Mouse (Mus musculus) stomach, embryonic 16.5 days (tissue): ENCODE measurements around the gene Cradd. TPM values are rescaled to one million over a fixed set of nuclear protein-coding genes. Genes with fewer than 3 reads are reported as not detected.

ENCODE experiments used
- ATAC-seq: fragments of 200-750 bp; cut with Nextera tagmentation; 2 replicates; pipeline ENCODE4 v1.8.0; 2017; ENCODE audit warnings: moderate number of reproducible peaks, moderate TSS enrichment; ENCODE audit not compliant: insufficient read depth, low FRiP score
- H3K27ac ChIP-seq: fragments of 300-500 bp; sonication (generic); 2 replicates; pipeline ENCODE4 v1.5.1; 2014; ENCODE audit warnings: low read length
- H3K27me3 ChIP-seq: fragments of 300-500 bp; sonication (generic); 2 replicates; pipeline ENCODE4 v1.6.1; 2014; ENCODE audit warnings: low read length, control low read depth, mixed read lengths; ENCODE audit not compliant: control insufficient read depth, insufficient read depth
- H3K36me3 ChIP-seq: fragments of 300-500 bp; sonication (generic); 2 replicates; pipeline ENCODE4 v1.6.1; 2014; ENCODE audit warnings: low read length; ENCODE audit not compliant: control insufficient read depth, insufficient read depth
- H3K4me1 ChIP-seq: fragments of 300-500 bp; sonication (generic); 2 replicates; pipeline ENCODE4 v1.6.1; 2014; ENCODE audit warnings: low read length, control low read depth, mixed read lengths; ENCODE audit not compliant: control insufficient read depth, insufficient read depth
- H3K4me2 ChIP-seq: fragments of 300-500 bp; sonication (generic); 2 replicates; pipeline ENCODE4 v1.6.1; 2014; ENCODE audit warnings: low read depth, low read length, mixed read lengths
- H3K4me3 ChIP-seq: fragments of 300-500 bp; sonication (generic); replicated peaks from 2 replicates; pipeline ENCODE4 v1.5.1; 2014; ENCODE audit warnings: mild to moderate bottlenecking, low read length
- H3K9ac ChIP-seq: fragments of 300-500 bp; sonication (generic); 2 replicates; pipeline ENCODE4 v1.6.1; 2014; ENCODE audit warnings: low read length
- H3K9me3 ChIP-seq: fragments of 300-500 bp; sonication (generic); replicated peaks from 2 replicates; pipeline ENCODE4 v1.6.1; 2016; ENCODE audit warnings: low read length, control low read depth; ENCODE audit not compliant: control insufficient read depth
- WGBS: fragments of 180-500 bp; shearing (Covaris S2); extraction: QIAGEN DNeasy Blood & Tissue Kit; methylation state at CpG from one replicate; pipeline ENCODE4 v1.1.7; 2014; 5-methylcytosine and 5-hydroxymethylcytosine counted together
- polyA plus RNA-seq: library from polyadenylated mRNA; unstranded; fragments of >200 nt; fragmentation: Nextera tagmentation; extraction: Ambion mirVana; gene quantifications from 2 replicates; pipeline ENCODE4 v1.2.1, GENCODE M21; 2015

Gene Cradd
- 9.8 and 10.7 TPM in 2 replicates for polyA plus RNA-seq

GRCm38 (mm10) chr10:95323393-95324277, at the start of gene Cradd:
Gene Cradd, minus strand, starts transcription at chr10:95324133.
- no peaks in the 10 kb centered on the region for H3K36me3 ChIP-seq
- H3K4me3 ChIP-seq: peak within 1 kb of the TSS; percentile 77
- no peaks in the 10 kb centered on the region for H3K27me3 ChIP-seq
- under 1% methylated on average over 51 of the region's 51 CpGs for WGBS
- H3K4me2 ChIP-seq: peak within 1 kb of the TSS; percentile 88
- H3K9me3 ChIP-seq: no peaks in the 10 kb centered on the region
- peak within 1 kb of the TSS; percentile 97 for H3K27ac ChIP-seq
- H3K9ac ChIP-seq: peak within 1 kb of the TSS; percentile 89
- ATAC-seq: peak; percentile 92
- peaks cover 16% of the 10 kb centered on the region for H3K4me1 ChIP-seq

GRCm38 (mm10) chr10:95373340-95373739, 49.4 kb upstream of the Cradd start:
- H3K9me3 ChIP-seq: no peaks in the 10 kb centered on the region
- WGBS: 90% methylated on average over 6 of the region's 6 CpGs
- no peak overlapping the region for H3K27ac ChIP-seq
- no peak overlapping the region for H3K4me3 ChIP-seq
- H3K9ac ChIP-seq: no peak overlapping the region
- no peaks in the 10 kb centered on the region for H3K36me3 ChIP-seq
- ATAC-seq: no peak
- H3K4me2 ChIP-seq: no peak overlapping the region
- no peaks in the 10 kb centered on the region for H3K27me3 ChIP-seq
- H3K4me1 ChIP-seq: no peaks in the 10 kb centered on the region

DNA sequence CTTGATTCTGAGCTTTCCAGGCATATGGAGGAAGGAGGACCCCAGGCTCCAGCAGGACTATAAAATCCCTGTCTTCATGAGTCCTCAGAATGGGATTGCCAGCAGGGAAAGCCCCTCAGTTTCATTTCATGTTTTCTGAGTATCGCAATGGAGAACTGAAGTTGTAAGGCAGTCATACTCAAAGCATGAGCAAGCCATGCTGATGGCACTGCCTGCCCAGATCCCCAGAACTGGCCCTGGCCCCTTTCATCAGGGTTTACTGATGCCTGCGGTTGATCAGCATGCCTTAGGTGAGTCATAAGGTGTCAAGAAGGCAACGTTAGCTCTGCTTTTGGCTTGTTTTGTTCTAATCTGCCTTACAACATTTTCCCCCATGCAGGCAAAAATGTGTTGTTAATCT, 48.0 kb upstream of the Cradd start:
- H3K27me3 ChIP-seq: no peaks in the 10 kb centered on the region
- no peak overlapping the region for H3K4me3 ChIP-seq
- H3K4me2 ChIP-seq: no peak overlapping the region
- no peak overlapping the region for H3K9ac ChIP-seq
- ATAC-seq: no peak
- no peaks in the 10 kb centered on the region for H3K4me1 ChIP-seq
- H3K36me3 ChIP-seq: no peaks in the 10 kb centered on the region
- WGBS: 80% methylated on average over 3 of the region's 3 CpGs
- H3K27ac ChIP-seq: no peak overlapping the region
- H3K9me3 ChIP-seq: no peaks in the 10 kb centered on the region

GRCm38 (mm10) chr10:95369190-95369589, 45.3 kb upstream of the Cradd start:
- H3K4me1 ChIP-seq: no peaks in the 10 kb centered on the region
- no peak for ATAC-seq
- no peak overlapping the region for H3K9ac ChIP-seq
- H3K9me3 ChIP-seq: no peaks in the 10 kb centered on the region
- no peak overlapping the region for H3K27ac ChIP-seq
- no peak overlapping the region for H3K4me3 ChIP-seq
- H3K27me3 ChIP-seq: no peaks in the 10 kb centered on the region
- H3K36me3 ChIP-seq: no peaks in the 10 kb centered on the region
- no peak overlapping the region for H3K4me2 ChIP-seq

GRCm38 (mm10) chr10:95368151-95368550, 44.2 kb upstream of the Cradd start:
- no peak overlapping the region for H3K9ac ChIP-seq
- no peaks in the 10 kb centered on the region for H3K4me1 ChIP-seq
- no peaks in the 10 kb centered on the region for H3K27me3 ChIP-seq
- no peak for ATAC-seq
- H3K9me3 ChIP-seq: no peaks in the 10 kb centered on the region
- H3K4me2 ChIP-seq: no peak overlapping the region
- WGBS: 86% methylated on average over 14 of the region's 14 CpGs
- no peaks in the 10 kb centered on the region for H3K36me3 ChIP-seq
- no peak overlapping the region for H3K27ac ChIP-seq
- no peak overlapping the region for H3K4me3 ChIP-seq

GRCm38 (mm10) chr10:95367661-95368089, 43.7 kb upstream of the Cradd start:
- ATAC-seq: no peak
- no peak overlapping the region for H3K27ac ChIP-seq
- H3K9me3 ChIP-seq: no peaks in the 10 kb centered on the region
- H3K27me3 ChIP-seq: no peaks in the 10 kb centered on the region
- H3K4me3 ChIP-seq: no peak overlapping the region
- H3K4me2 ChIP-seq: no peak overlapping the region
- no peaks in the 10 kb centered on the region for H3K4me1 ChIP-seq
- H3K9ac ChIP-seq: no peak overlapping the region
- 76% methylated on average over 9 of the region's 9 CpGs for WGBS
- H3K36me3 ChIP-seq: no peaks in the 10 kb centered on the region

DNA sequence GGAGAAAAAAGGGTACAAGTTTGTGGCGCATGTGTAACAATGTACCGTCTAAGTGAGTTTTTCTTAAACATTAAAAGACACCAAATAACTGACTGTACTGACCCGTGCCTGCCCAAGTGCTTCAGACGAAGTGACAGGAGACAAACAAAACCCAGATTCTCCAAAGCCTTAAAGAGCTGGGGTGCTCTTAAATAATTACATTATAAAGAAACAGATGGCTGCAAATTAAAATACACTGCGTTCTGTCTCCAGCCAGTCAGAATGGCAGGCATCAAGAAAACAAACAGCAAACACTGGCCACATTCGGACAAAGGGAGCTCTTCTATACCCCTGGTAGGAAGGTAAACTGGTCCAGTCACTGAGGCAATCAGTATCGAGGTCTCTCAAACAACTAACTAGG, 43.3 kb upstream of the Cradd start:
- H3K4me1 ChIP-seq: no peaks in the 10 kb centered on the region
- H3K9me3 ChIP-seq: no peaks in the 10 kb centered on the region
- no peak overlapping the region for H3K9ac ChIP-seq
- WGBS: 62% methylated on average over 7 of the region's 7 CpGs
- no peak overlapping the region for H3K4me2 ChIP-seq
- H3K4me3 ChIP-seq: no peak overlapping the region
- no peak overlapping the region for H3K27ac ChIP-seq
- H3K27me3 ChIP-seq: no peaks in the 10 kb centered on the region
- no peak for ATAC-seq
- no peaks in the 10 kb centered on the region for H3K36me3 ChIP-seq

DNA sequence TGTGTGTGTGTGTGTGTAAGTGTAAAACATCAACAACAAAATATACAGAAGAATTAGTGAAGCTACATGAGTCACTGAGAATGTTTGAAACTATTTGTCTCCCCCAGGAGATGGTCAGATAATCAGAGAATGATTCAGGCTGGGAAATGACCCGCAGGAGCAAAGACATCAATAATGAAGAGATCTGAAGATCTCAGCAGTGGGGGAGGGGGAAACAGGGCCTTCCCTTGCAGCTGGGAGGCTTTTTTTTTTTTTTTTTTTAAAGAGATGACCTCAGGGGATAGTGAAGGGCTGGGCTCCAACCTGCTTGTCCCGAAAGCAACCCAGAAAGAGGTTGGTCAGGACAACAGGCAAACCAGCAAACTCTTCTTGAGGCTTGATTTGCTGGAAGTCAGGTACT, 38.4 kb upstream of the Cradd start:
- Histone ChIP-seq H3K4me1 (no peaks in the 10 kb centered on the region), H3K4me3 (no peak overlapping the region), H3K9ac (no peak overlapping the region), H3K9me3 (no peaks in the 10 kb centered on the region), H3K27me3 (no peaks in the 10 kb centered on the region), H3K4me2 (no peak overlapping the region), H3K27ac (no peak overlapping the region), H3K36me3 (no peaks in the 10 kb centered on the region)
- 35% methylated on average over 2 of the region's 2 CpGs for WGBS
- no peak for ATAC-seq

- 83% methylated on average over 12 of the region's 12 CpGs for WGBS
- H3K4me2 ChIP-seq: no peak overlapping the region
- no peak overlapping the region for H3K9ac ChIP-seq
- ATAC-seq: no peak
- H3K9me3 ChIP-seq: no peaks in the 10 kb centered on the region
- H3K4me1 ChIP-seq: no peaks in the 10 kb centered on the region
- no peaks in the 10 kb centered on the region for H3K27me3 ChIP-seq
- no peaks in the 10 kb centered on the region for H3K36me3 ChIP-seq
- H3K27ac ChIP-seq: no peak overlapping the region
- no peak overlapping the region for H3K4me3 ChIP-seq
Observed at GRCm38 (mm10) chr10:95361260-95361841, 37.4 kb upstream of the Cradd start.
